ENCODE assay signal across 25 mouse cellular contexts in the genomic region with DNA sequence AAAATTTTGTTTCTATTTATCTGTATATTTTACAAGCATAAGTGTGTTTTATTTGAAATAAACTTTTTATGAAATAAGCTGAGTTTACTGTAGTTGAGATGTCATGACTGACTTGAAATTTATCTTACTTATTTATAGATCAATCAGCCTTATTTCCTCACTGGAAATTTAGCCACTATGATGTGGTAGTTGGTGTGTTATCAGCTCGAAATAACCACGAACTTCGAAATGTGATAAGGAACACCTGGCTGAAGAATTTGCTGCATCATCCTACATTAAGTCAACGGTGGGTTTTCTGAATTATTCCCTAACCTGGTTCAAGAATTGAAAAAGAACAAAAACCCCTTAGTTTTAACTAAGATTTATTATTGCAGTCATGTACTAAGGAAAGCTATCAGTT. TPM values are rescaled to one million over a fixed set of nuclear protein-coding genes. Genes with fewer than 3 reads are reported as not detected.
DNase-seq lines count a peak whose midpoint lies in the region; ATAC-seq and TF ChIP-seq lines count a peak whose summit lies in the region.
"Had no signal": no experiment of that assay in that cellular context is flagged by ENCODE, and none has a peak within 500 bp of the region (broad histone marks: within the 10 kb centered on the region; RNA-seq: fewer than 3 reads in every experiment).

No protein-coding gene starts in this region.

- peaks cover 49% of the 10 kb centered on the region for H3K36me3 ChIP-seq in G1E (replicated peaks)
- H3K36me3 ChIP-seq in liver, embryonic 14.5 days (replicated peaks; ENCODE audit: control insufficient read depth, insufficient read depth, low read depth) = peaks cover 9% of the 10 kb centered on the region
- no peaks in the 10 kb centered on the region; the same call in none of the 2 replicates for H3K36me3 ChIP-seq in forebrain, postnatal 0 days (ENCODE audit: insufficient read depth)

- peak; percentile 59 for DNase-seq in 416B (ENCODE audit: low read depth)
- DNase-seq in G1E (ENCODE audit: low spot score) = no peak
- peak in 1 of 3 experiments; percentile 46 for DNase-seq in liver, embryonic 14.5 days (ENCODE audit: low read depth in 3 of 3, low spot score in 3 of 3)
- no peak for DNase-seq in forebrain, postnatal 0 days
- DNase-seq in frontal cortex, postnatal 25 days (ENCODE audit: low spot score in 2 of 2) = no peak
- DNase-seq: adrenal gland, adult 2 months; adrenal gland, postnatal 25 days; B cell, adult 2 months; cerebellum, adult 11 months; cerebellum, adult 8-10 months; cerebellum, postnatal 14 days; embryo, embryonic 11 days; heart, adult 18-20 months; heart, postnatal 14 days had no signal

- H3K4me1 ChIP-seq in G1E (ENCODE audit: insufficient read depth, low read depth, low read length) = peaks cover 65% of the 10 kb centered on the region
- H3K4me1 ChIP-seq in liver, embryonic 14.5 days (replicated peaks; ENCODE audit: control insufficient read depth in 2 of 2, insufficient read depth in 2 of 2, low read length in 1 of 2) = peaks cover 17 to 28% of the 10 kb centered on the region in 2 experiments
- no peaks in the 10 kb centered on the region for H3K4me1 ChIP-seq in forebrain, postnatal 0 days (ENCODE audit: insufficient read depth)
- H3K4me1 ChIP-seq: embryonic facial prominence, embryonic 15.5 days; forebrain, embryonic 15.5 days; hindbrain, embryonic 13.5 days had no signal

- H3K9me3 ChIP-seq in G1E (replicated peaks) = peaks cover 3% of the 10 kb centered on the region
- no peaks in the 10 kb centered on the region for H3K9me3 ChIP-seq in liver, embryonic 14.5 days (ENCODE audit: control insufficient read depth, low read length)
- no peaks in the 10 kb centered on the region for H3K9me3 ChIP-seq in forebrain, postnatal 0 days (ENCODE audit: low read length)
- H3K9me3 ChIP-seq: embryonic facial prominence, embryonic 15.5 days; forebrain, embryonic 10.5 days; forebrain, embryonic 15.5 days; heart, embryonic 15.5 days; hindbrain, embryonic 13.5 days had no signal

- ATAC-seq in G1E (ENCODE audit: extremely low read depth, insufficient number of reproducible peaks, low FRiP score, poor library complexity, severe bottlenecking) = peak; percentile 12; the same call in 1 of the 2 replicates
- ATAC-seq in liver, embryonic 14.5 days (ENCODE audit: insufficient read depth) = no peak
- ATAC-seq in megakaryocyte-erythroid progenitor cell, adult 5-6 weeks (replicated peaks; ENCODE audit: low FRiP score, low TSS enrichment, poor library complexity, severe bottlenecking) = peak; percentile 19; the same call in 1 of the 2 replicates
- ATAC-seq in forebrain, postnatal 0 days = no peak
- ATAC-seq: CD4-positive, CD25-positive, alpha-beta regulatory T cell, adult 4 months; hindbrain, postnatal 0 days; Patski had no signal

- no peaks in the 10 kb centered on the region for H3K27me3 ChIP-seq in G1E (ENCODE audit: insufficient read depth, low read length)
- H3K27me3 ChIP-seq in liver, embryonic 14.5 days (ENCODE audit: control insufficient read depth, insufficient read depth, low read length) = no peaks in the 10 kb centered on the region
- no peaks in the 10 kb centered on the region for H3K27me3 ChIP-seq in forebrain, postnatal 0 days (ENCODE audit: insufficient read depth, low read length)
- H3K27me3 ChIP-seq: embryonic facial prominence, embryonic 15.5 days; forebrain, embryonic 15.5 days; heart, embryonic 15.5 days; hindbrain, embryonic 13.5 days; Patski had no signal

- TF ChIP-seq CTCF in G1E (IDR thresholded peaks at IDR 0.05; ENCODE audit: low read depth, low read length) = no peak
- no peak for TF ChIP-seq CTCF in liver, embryonic 14.5 days (IDR thresholded peaks at IDR 0.05; ENCODE audit: low read depth)
- no peak for TF ChIP-seq CTCF in forebrain, postnatal 0 days (IDR thresholded peaks at IDR 0.05; ENCODE audit: low read depth)

- peak overlapping the region; percentile 7; the same call in 1 of the 2 replicates for H3K4me2 ChIP-seq in liver, embryonic 14.5 days (ENCODE audit: low read depth)
- H3K4me2 ChIP-seq in forebrain, postnatal 0 days (ENCODE audit: low read depth) = no peak overlapping the region
- H3K4me2 ChIP-seq: embryonic facial prominence, embryonic 15.5 days; forebrain, embryonic 15.5 days; heart, embryonic 11.5 days; heart, embryonic 15.5 days; hindbrain, embryonic 13.5 days had no signal

- TF ChIP-seq EP300 in liver, embryonic 14.5 days (IDR thresholded peaks at IDR 0.05; ENCODE audit: low read depth) = peak; percentile 74

- peak overlapping the region; percentile 15; the same call in 1 of the 2 replicates for H3K27ac ChIP-seq in liver, embryonic 14.5 days
- no peak overlapping the region for H3K27ac ChIP-seq in forebrain, postnatal 0 days (ENCODE audit: low read depth, low read length)
- H3K27ac ChIP-seq: embryonic facial prominence, embryonic 15.5 days; forebrain, embryonic 10.5 days; forebrain, embryonic 15.5 days; heart, embryonic 15.5 days; hindbrain, embryonic 13.5 days; hindbrain, postnatal 0 days had no signal

- no peak overlapping the region for H3K9ac ChIP-seq in liver, embryonic 14.5 days (replicated peaks)
- no peak overlapping the region for H3K9ac ChIP-seq in forebrain, postnatal 0 days
- H3K9ac ChIP-seq: embryonic facial prominence, embryonic 15.5 days; forebrain, embryonic 15.5 days; heart, embryonic 15.5 days; hindbrain, embryonic 13.5 days had no signal

- WGBS in liver, embryonic 14.5 days (ENCODE audit: insufficient replicate concordance) = 14% methylated on average over 4 of the region's 4 CpGs
- WGBS in forebrain, postnatal 0 days = 88% methylated on average over 4 of the region's 4 CpGs

- no peak overlapping the region for H3K4me3 ChIP-seq in G1E (ENCODE audit: low read depth, low read length)
- no peak overlapping the region for H3K4me3 ChIP-seq in liver, embryonic 14.5 days (ENCODE audit: insufficient read depth in 1 of 2, low read depth in 2 of 2, low read length in 2 of 2)
- H3K4me3 ChIP-seq in forebrain, postnatal 0 days (ENCODE audit: low read depth, low read length) = no peak overlapping the region
- H3K4me3 ChIP-seq: embryonic facial prominence, embryonic 15.5 days; erythroblast, embryonic 14.5 days; forebrain, embryonic 10.5 days; forebrain, embryonic 15.5 days; heart, embryonic 15.5 days; hindbrain, embryonic 13.5 days had no signal

RNA-seq across cellular contexts. Expression of a gene that starts 11.9 kb away (rescaled TPM):
- 90.6 and 101 TPM in 2 replicates for total RNA-seq in G1E (2014; fragmentation: Nextera tagmentation)
- total RNA-seq in G1E (2017) = 59.1 and 68.8 TPM in 2 replicates
- polyA plus RNA-seq in G1E (2012) = 73.3 and 106 TPM in 2 replicates
- 15.4 and 20.5 TPM in 2 replicates for polyA plus RNA-seq in liver, embryonic 14.5 days (2012; rRNA removed)
- 20.0 and 25.0 TPM in 2 replicates for polyA plus RNA-seq in liver, embryonic 14.5 days (2014; fragmentation: Nextera tagmentation; extraction: Ambion mirVana)
- total RNA-seq in megakaryocyte-erythroid progenitor cell, adult 5-6 weeks (2014; fragmentation: Nextera tagmentation) = 82.9 and 102 TPM in 2 replicates
- 81.3 and 86.6 TPM in 2 replicates for total RNA-seq in megakaryocyte-erythroid progenitor cell, adult 5-6 weeks (2017)
- total RNA-seq in forebrain, postnatal 0 days (2014; rRNA removed) = 20.4 and 22.0 TPM in 2 replicates
- polyA plus RNA-seq in forebrain, postnatal 0 days (2015; fragmentation: Nextera tagmentation; extraction: Ambion mirVana) = 5.9 and 9.8 TPM in 2 replicates

Comparison
In these comparisons a context has a peak if more than half of its experiments do, and no peak if none do; other contexts are left out.
1. ATAC-seq: peak in G1E (single experiment) and megakaryocyte-erythroid progenitor cell, adult 5-6 weeks (single experiment); none in liver, embryonic 14.5 days (single experiment) and forebrain, postnatal 0 days (single experiment).